ENCODE assay signal across 14 mouse cellular contexts in genomic region chr3:92512325-92512724, GRCm38 (mm10). TPM values are rescaled to one million over a fixed set of nuclear protein-coding genes. Genes with fewer than 3 reads are reported as not detected.
DNase-seq lines count a peak whose midpoint lies in the region; ATAC-seq and TF ChIP-seq lines count a peak whose summit lies in the region.
"Had no signal": no experiment of that assay in that cellular context is flagged by ENCODE, and none has a peak within 500 bp of the region (broad histone marks: within the 10 kb centered on the region; RNA-seq: fewer than 3 reads in every experiment).

No protein-coding gene starts in this region.

- H3K27me3 ChIP-seq in hindbrain, postnatal 0 days (ENCODE audit: insufficient read depth, low read length), result no peaks in the 10 kb centered on the region
- H3K27me3 ChIP-seq in hindbrain, embryonic 13.5 days, result no peaks in the 10 kb centered on the region
- no peaks in the 10 kb centered on the region for H3K27me3 ChIP-seq in liver, postnatal 0 days (ENCODE audit: insufficient read depth, low read length)
- H3K27me3 ChIP-seq in liver, embryonic 12.5 days (replicated peaks), result no peaks in the 10 kb centered on the region
- H3K27me3 ChIP-seq: heart, embryonic 15.5 days had no signal

- H3K36me3 ChIP-seq in hindbrain, postnatal 0 days (ENCODE audit: insufficient read depth, low read length), result no peaks in the 10 kb centered on the region
- no peaks in the 10 kb centered on the region for H3K36me3 ChIP-seq in hindbrain, embryonic 13.5 days
- no peaks in the 10 kb centered on the region for H3K36me3 ChIP-seq in liver, postnatal 0 days (replicated peaks; ENCODE audit: insufficient read depth, low read length)
- no peaks in the 10 kb centered on the region for H3K36me3 ChIP-seq in liver, embryonic 12.5 days
- H3K36me3 ChIP-seq: heart, embryonic 15.5 days had no signal

- H3K9me3 ChIP-seq in hindbrain, postnatal 0 days (ENCODE audit: low read length), result no peaks in the 10 kb centered on the region
- no peaks in the 10 kb centered on the region for H3K9me3 ChIP-seq in hindbrain, embryonic 13.5 days
- H3K9me3 ChIP-seq in liver, postnatal 0 days (ENCODE audit: low read length), result no peaks in the 10 kb centered on the region
- no peaks in the 10 kb centered on the region for H3K9me3 ChIP-seq in liver, embryonic 12.5 days (replicated peaks)
- H3K9me3 ChIP-seq: heart, embryonic 15.5 days had no signal

- H3K27ac ChIP-seq in hindbrain, postnatal 0 days, result no peak overlapping the region
- no peak overlapping the region for H3K27ac ChIP-seq in hindbrain, embryonic 13.5 days
- H3K27ac ChIP-seq in liver, postnatal 0 days (ENCODE audit: low read depth), result no peak overlapping the region
- no peak overlapping the region for H3K27ac ChIP-seq in liver, embryonic 12.5 days
- H3K27ac ChIP-seq: heart, embryonic 15.5 days had no signal

- ATAC-seq in hindbrain, postnatal 0 days, result no peak
- no peak for ATAC-seq in hindbrain, embryonic 13.5 days (ENCODE audit: low FRiP score)
- no peak for ATAC-seq in liver, postnatal 0 days
- ATAC-seq in liver, embryonic 12.5 days, result no peak

- no peak overlapping the region for H3K4me2 ChIP-seq in hindbrain, postnatal 0 days (ENCODE audit: low read depth, low read length)
- H3K4me2 ChIP-seq in hindbrain, embryonic 13.5 days, result no peak overlapping the region
- H3K4me2 ChIP-seq in liver, postnatal 0 days (ENCODE audit: low read depth, low read length), result no peak overlapping the region
- no peak overlapping the region for H3K4me2 ChIP-seq in liver, embryonic 12.5 days
- H3K4me2 ChIP-seq: heart, embryonic 15.5 days; midbrain, embryonic 11.5 days had no signal

- H3K4me1 ChIP-seq in hindbrain, postnatal 0 days (ENCODE audit: insufficient read depth, low read length), result no peaks in the 10 kb centered on the region
- H3K4me1 ChIP-seq in hindbrain, embryonic 13.5 days (replicated peaks), result no peaks in the 10 kb centered on the region
- no peaks in the 10 kb centered on the region for H3K4me1 ChIP-seq in liver, postnatal 0 days (ENCODE audit: insufficient read depth)
- no peaks in the 10 kb centered on the region for H3K4me1 ChIP-seq in liver, embryonic 12.5 days
- H3K4me1 ChIP-seq: heart, embryonic 15.5 days had no signal

- peak; percentile 48 for DNase-seq in hindbrain, postnatal 0 days (ENCODE audit: low spot score)
- no peak for DNase-seq in liver, postnatal 0 days
- peak; percentile 10 for DNase-seq in ZHBTc4 (ENCODE audit: low read depth, low spot score)
- peak; percentile 11 for DNase-seq in large intestine, adult 2 months (ENCODE audit: low read depth, low spot score)
- DNase-seq in testis, postnatal 14 days (ENCODE audit: low spot score), result no peak
- DNase-seq: liver; thymus, postnatal 36 days had no signal

- TF ChIP-seq EP300 in liver, postnatal 0 days (IDR thresholded peaks at IDR 0.05; ENCODE audit: low read depth), result no peak

- H3K4me3 ChIP-seq in hindbrain, postnatal 0 days (ENCODE audit: low read length), result no peak overlapping the region
- H3K4me3 ChIP-seq in hindbrain, embryonic 13.5 days, result no peak overlapping the region
- no peak overlapping the region for H3K4me3 ChIP-seq in liver, postnatal 0 days (ENCODE audit: low read depth, low read length)
- no peak overlapping the region for H3K4me3 ChIP-seq in liver, embryonic 12.5 days
- H3K4me3 ChIP-seq: heart, embryonic 15.5 days had no signal

- TF ChIP-seq CTCF in hindbrain, postnatal 0 days (IDR thresholded peaks at IDR 0.05; ENCODE audit: low read depth), result peak; percentile 51
- TF ChIP-seq CTCF in liver, postnatal 0 days (IDR thresholded peaks at IDR 0.05; ENCODE audit: low read depth), result 0 out of 2 replicates have a peak, but pooled peaks have one; percentile 16

- H3K9ac ChIP-seq in hindbrain, postnatal 0 days (replicated peaks; ENCODE audit: low read length), result no peak overlapping the region
- no peak overlapping the region for H3K9ac ChIP-seq in hindbrain, embryonic 13.5 days
- H3K9ac ChIP-seq in liver, postnatal 0 days (replicated peaks), result no peak overlapping the region
- no peak overlapping the region for H3K9ac ChIP-seq in liver, embryonic 12.5 days
- H3K9ac ChIP-seq: heart, embryonic 15.5 days had no signal

RNA-seq across cellular contexts. Expression of gene Sprr4, which starts 12.0 kb away (rescaled TPM):
- total RNA-seq in hindbrain, postnatal 0 days (2014; rRNA removed), result not detected in 2 replicates
- polyA plus RNA-seq in hindbrain, postnatal 0 days (2015; fragmentation: Nextera tagmentation; extraction: Ambion mirVana), result not detected in 2 replicates
- not detected in 2 replicates for polyA plus RNA-seq in hindbrain, embryonic 13.5 days (2015; fragmentation: Nextera tagmentation; extraction: Ambion mirVana)
- not detected in 2 replicates for polyA plus RNA-seq in liver, postnatal 0 days (2015; fragmentation: Nextera tagmentation; extraction: Ambion mirVana)
- not detected in 2 replicates for polyA plus RNA-seq in liver, embryonic 12.5 days (2016; fragmentation: Nextera tagmentation; extraction: Ambion mirVana)
- polyA plus RNA-seq in large intestine, adult 2 months (2012; rRNA removed), result not detected in 2 replicates
- total RNA-seq: common myeloid progenitor, adult 5-6 weeks; neutrophil, adult 5-6 weeks had no signal
- polyA plus RNA-seq: heart, embryonic 15.5 days; midbrain, embryonic 11.5 days; spleen, adult 2 months had no signal

RNA-seq across cellular contexts. Expression of gene 2310046K23Rik, which starts 22.0 kb away (rescaled TPM):
- total RNA-seq in hindbrain, postnatal 0 days (2014; rRNA removed), result not detected in 2 replicates
- not detected in 2 replicates for polyA plus RNA-seq in hindbrain, postnatal 0 days (2015; fragmentation: Nextera tagmentation; extraction: Ambion mirVana)
- polyA plus RNA-seq in hindbrain, embryonic 13.5 days (2015; fragmentation: Nextera tagmentation; extraction: Ambion mirVana), result not detected in 2 replicates
- polyA plus RNA-seq in liver, postnatal 0 days (2015; fragmentation: Nextera tagmentation; extraction: Ambion mirVana), result not detected in 2 replicates
- not detected in 2 replicates for polyA plus RNA-seq in liver, embryonic 12.5 days (2016; fragmentation: Nextera tagmentation; extraction: Ambion mirVana)
- polyA plus RNA-seq in large intestine, adult 2 months (2012; rRNA removed), result not detected in 2 replicates
- total RNA-seq: common myeloid progenitor, adult 5-6 weeks; neutrophil, adult 5-6 weeks had no signal
- polyA plus RNA-seq: heart, embryonic 15.5 days; midbrain, embryonic 11.5 days; spleen, adult 2 months had no signal

RNA-seq across cellular contexts. Expression of gene Sprr1a, which starts 26.6 kb away (rescaled TPM):
- not detected in 2 replicates for total RNA-seq in hindbrain, postnatal 0 days (2014; rRNA removed)
- polyA plus RNA-seq in hindbrain, postnatal 0 days (2015; fragmentation: Nextera tagmentation; extraction: Ambion mirVana), result 0.23 and 0.25 TPM in 2 replicates
- not detected in 2 replicates for polyA plus RNA-seq in hindbrain, embryonic 13.5 days (2015; fragmentation: Nextera tagmentation; extraction: Ambion mirVana)
- 0.14 TPM in 1 of 2 replicates, not detected in the other for polyA plus RNA-seq in liver, postnatal 0 days (2015; fragmentation: Nextera tagmentation; extraction: Ambion mirVana)
- not detected in 2 replicates for polyA plus RNA-seq in liver, embryonic 12.5 days (2016; fragmentation: Nextera tagmentation; extraction: Ambion mirVana)
- polyA plus RNA-seq in large intestine, adult 2 months (2012; rRNA removed), result 8.5 and 16.7 TPM in 2 replicates
- total RNA-seq: common myeloid progenitor, adult 5-6 weeks; neutrophil, adult 5-6 weeks had no signal
- polyA plus RNA-seq: midbrain, embryonic 11.5 days; spleen, adult 2 months had no signal

RNA-seq across cellular contexts. Expression of gene Sprr3, which starts 53.8 kb away (rescaled TPM):
- not detected in 2 replicates for total RNA-seq in hindbrain, postnatal 0 days (2014; rRNA removed)
- not detected in 2 replicates for polyA plus RNA-seq in hindbrain, postnatal 0 days (2015; fragmentation: Nextera tagmentation; extraction: Ambion mirVana)
- polyA plus RNA-seq in hindbrain, embryonic 13.5 days (2015; fragmentation: Nextera tagmentation; extraction: Ambion mirVana), result not detected in 2 replicates
- not detected in 2 replicates for polyA plus RNA-seq in liver, postnatal 0 days (2015; fragmentation: Nextera tagmentation; extraction: Ambion mirVana)
- not detected in 2 replicates for polyA plus RNA-seq in liver, embryonic 12.5 days (2016; fragmentation: Nextera tagmentation; extraction: Ambion mirVana)
- polyA plus RNA-seq in large intestine, adult 2 months (2012; rRNA removed), result 0.37 TPM in 1 of 2 replicates, not detected in the other
- total RNA-seq: common myeloid progenitor, adult 5-6 weeks; neutrophil, adult 5-6 weeks had no signal
- polyA plus RNA-seq: heart, embryonic 15.5 days; midbrain, embryonic 11.5 days; spleen, adult 2 months had no signal

Comparison
In these comparisons a context has a peak if more than half of its experiments do, and no peak if none do; other contexts are left out.
1. DNase-seq: peak in hindbrain, postnatal 0 days (single experiment), ZHBTc4 (single experiment) and large intestine, adult 2 months (single experiment); none in liver, postnatal 0 days (single experiment) and testis, postnatal 14 days (single experiment).